Mouse (Mus musculus) hindbrain, embryonic 12.5 days (tissue): ENCODE measurements around the gene Nub1. TPM values are rescaled to one million over a fixed set of nuclear protein-coding genes. Genes with fewer than 3 reads are reported as not detected.

Experiments used
- ATAC-seq: fragments of 200-750 bp; cut with Nextera tagmentation; 2 replicates; pipeline ENCODE4 v1.8.0; 2017; ENCODE audit warnings: moderate TSS enrichment; ENCODE audit not compliant: low FRiP score
- H3K27ac ChIP-seq: fragments of 300-500 bp; sonication (generic); 2 replicates; pipeline ENCODE4 v1.5.1; 2016; ENCODE audit warnings: mild to moderate bottlenecking
- H3K27me3 ChIP-seq: fragments of 300-500 bp; sonication (generic); 2 replicates; pipeline ENCODE4 v1.6.1; 2016; ENCODE audit warnings: mild to moderate bottlenecking
- H3K36me3 ChIP-seq: fragments of 300-500 bp; sonication (generic); 2 replicates; pipeline ENCODE4 v1.6.1; 2016; ENCODE audit warnings: mild to moderate bottlenecking
- H3K4me1 ChIP-seq: fragments of 300-500 bp; sonication (generic); 2 replicates; pipeline ENCODE4 v1.6.1; 2016
- H3K4me2 ChIP-seq: fragments of 300-500 bp; sonication (generic); replicated peaks from 2 replicates; pipeline ENCODE4 v1.6.1; 2016; ENCODE audit warnings: mild to moderate bottlenecking
- H3K4me3 ChIP-seq: fragments of 300-500 bp; sonication (generic); 2 replicates; pipeline ENCODE4 v1.5.1; 2016; ENCODE audit warnings: mild to moderate bottlenecking
- H3K9ac ChIP-seq: fragments of 300-500 bp; sonication (generic); 2 replicates; pipeline ENCODE4 v1.6.1; 2016; ENCODE audit warnings: mild to moderate bottlenecking, moderate library complexity
- H3K9me3 ChIP-seq: fragments of 300-500 bp; sonication (generic); replicated peaks from 2 replicates; pipeline ENCODE4 v1.6.1; 2016; ENCODE audit warnings: mild to moderate bottlenecking
- WGBS: fragments of 180-500 bp; shearing (Covaris S2); methylation state at CpG from one replicate; pipeline ENCODE4 v1.1.7; 2016; 5-methylcytosine and 5-hydroxymethylcytosine counted together
- polyA plus RNA-seq: library from polyadenylated mRNA; unstranded; fragments of >200 nt; fragmentation: Nextera tagmentation; extraction: Ambion mirVana; gene quantifications from 2 replicates; pipeline ENCODE4 v1.2.1, GENCODE M21; 2016

Nub1 gene
- 40.3 and 42.3 TPM in 2 replicates for polyA plus RNA-seq

GRCm38 (mm10) chr5:24685366-24686093 lies at the start of gene Nub1:
Nub1 (plus strand) TSS chr5:24685532.
- H3K4me1 ChIP-seq, result peaks cover 9% of the 10 kb centered on the region; the same call in 1 of the 2 replicates
- H3K4me3 ChIP-seq, result peak within 1 kb of the TSS; percentile 93
- WGBS, result under 1% methylated on average over 52 of the region's 53 CpGs
- H3K27ac ChIP-seq, result peak within 1 kb of the TSS; percentile 94
- H3K4me2 ChIP-seq, result peak within 1 kb of the TSS; percentile 70
- peak; percentile 98 for ATAC-seq
- H3K9me3 ChIP-seq, result no peaks in the 10 kb centered on the region
- peaks cover 8% of the 10 kb centered on the region for H3K36me3 ChIP-seq
- H3K27me3 ChIP-seq, result no peaks in the 10 kb centered on the region
- peak within 1 kb of the TSS; percentile 87 for H3K9ac ChIP-seq

DNA sequence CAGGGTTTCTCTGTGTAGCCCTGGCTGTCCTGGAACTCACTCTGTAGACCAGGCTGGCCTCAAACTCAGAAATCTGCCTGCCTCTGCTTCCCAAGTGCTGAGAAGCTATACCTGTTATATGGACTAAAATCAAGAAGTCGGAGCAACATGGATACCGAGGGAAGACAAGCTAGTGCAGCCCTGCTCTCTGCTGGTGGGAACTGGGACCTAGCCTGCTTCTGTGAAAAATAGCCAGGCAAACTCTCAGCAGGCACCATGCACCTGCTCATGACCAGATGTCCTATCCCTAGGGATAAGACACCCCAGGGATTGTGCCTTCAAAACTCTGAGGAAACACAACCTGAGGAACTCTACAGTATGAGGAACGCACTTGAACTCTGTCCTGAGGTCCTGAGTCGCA lies 48.3 kb upstream of the Nub1 start:
- Histone ChIP-seq H3K9me3 (no peaks in the 10 kb centered on the region), H3K4me1 (peaks cover 9% of the 10 kb centered on the region), H3K4me2 (no peak overlapping the region), H3K4me3 (no peak overlapping the region), H3K9ac (no peak overlapping the region), H3K27ac (no peak overlapping the region), H3K27me3 (no peaks in the 10 kb centered on the region), H3K36me3 (no peaks in the 10 kb centered on the region)
- no peak for ATAC-seq
- WGBS, result 83% methylated on average over 4 of the region's 4 CpGs

GRCm38 (mm10) chr5:24638131-24638530 lies 47.2 kb upstream of the Nub1 start:
- no peak for ATAC-seq
- H3K4me3 ChIP-seq, result no peak overlapping the region
- no peaks in the 10 kb centered on the region for H3K9me3 ChIP-seq
- H3K9ac ChIP-seq, result no peak overlapping the region
- H3K4me2 ChIP-seq, result no peak overlapping the region
- H3K27ac ChIP-seq, result no peak overlapping the region
- peaks cover 9% of the 10 kb centered on the region for H3K4me1 ChIP-seq
- WGBS, result 60% methylated on average over 6 of the region's 6 CpGs
- no peaks in the 10 kb centered on the region for H3K36me3 ChIP-seq
- no peaks in the 10 kb centered on the region for H3K27me3 ChIP-seq

DNA sequence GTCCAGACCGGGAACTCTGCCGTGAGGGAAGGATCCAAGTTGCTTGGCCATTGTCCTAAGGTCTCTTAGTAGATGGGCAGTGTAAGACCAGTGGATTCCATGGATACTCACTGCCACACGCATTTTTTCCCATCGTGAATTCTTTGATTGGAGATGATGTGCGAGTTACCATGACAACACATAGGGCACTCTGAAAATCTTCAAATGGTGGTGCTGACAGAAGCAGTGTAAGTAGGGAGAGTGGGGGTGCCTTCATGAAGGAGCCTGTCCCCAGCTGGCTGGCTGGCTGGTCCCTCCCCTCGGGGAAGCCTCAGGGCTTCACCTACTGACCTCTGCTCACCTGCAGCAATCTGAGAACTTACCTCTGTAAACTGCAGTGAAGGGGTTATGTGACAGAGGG lies 46.3 kb upstream of the Nub1 start:
- no peak overlapping the region for H3K27ac ChIP-seq
- WGBS, result 72% methylated on average over 6 of the region's 6 CpGs
- no peaks in the 10 kb centered on the region for H3K36me3 ChIP-seq
- no peaks in the 10 kb centered on the region for H3K9me3 ChIP-seq
- ATAC-seq, result no peak
- H3K4me2 ChIP-seq, result no peak overlapping the region
- H3K4me3 ChIP-seq, result no peak overlapping the region
- H3K9ac ChIP-seq, result no peak overlapping the region
- no peaks in the 10 kb centered on the region for H3K27me3 ChIP-seq
- peaks cover 9% of the 10 kb centered on the region for H3K4me1 ChIP-seq

DNA sequence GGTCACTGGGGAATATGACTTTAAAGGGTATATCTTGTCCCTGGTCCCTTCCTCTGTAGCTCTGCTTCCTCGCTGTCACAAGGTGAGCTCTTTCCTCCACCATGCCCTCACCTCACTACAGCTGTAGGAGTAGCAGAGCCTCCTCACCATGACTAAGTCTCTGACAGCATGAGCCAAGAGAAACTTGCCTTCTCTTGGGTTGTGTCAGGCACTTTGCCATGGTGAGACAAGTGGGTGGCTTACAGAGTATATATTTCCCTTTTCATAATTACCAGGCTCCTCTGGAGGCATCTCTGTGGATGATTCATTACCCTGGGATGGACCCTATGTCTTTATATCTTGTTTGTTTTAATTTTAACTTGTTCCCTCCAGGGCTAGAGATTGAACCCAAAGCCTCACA lies 39.9 kb upstream of the Nub1 start:
- no peaks in the 10 kb centered on the region for H3K9me3 ChIP-seq
- no peaks in the 10 kb centered on the region for H3K4me1 ChIP-seq
- no peaks in the 10 kb centered on the region for H3K36me3 ChIP-seq
- ATAC-seq, result no peak
- H3K27ac ChIP-seq, result no peak overlapping the region
- H3K9ac ChIP-seq, result no peak overlapping the region
- H3K4me2 ChIP-seq, result no peak overlapping the region
- H3K4me3 ChIP-seq, result no peak overlapping the region
- no peaks in the 10 kb centered on the region for H3K27me3 ChIP-seq
- 82% methylated on average over 1 of the region's 1 CpGs for WGBS

GRCm38 (mm10) chr5:24649231-24649630 lies 36.1 kb upstream of the Nub1 start:
- no peak for ATAC-seq
- Histone ChIP-seq H3K27ac (no peak overlapping the region), H3K9me3 (no peaks in the 10 kb centered on the region), H3K27me3 (peaks cover 5% of the 10 kb centered on the region; the same call in 1 of the 2 replicates), H3K9ac (no peak overlapping the region), H3K4me2 (no peak overlapping the region), H3K4me1 (no peaks in the 10 kb centered on the region), H3K36me3 (no peaks in the 10 kb centered on the region), H3K4me3 (no peak overlapping the region)
- 66% methylated on average over 4 of the region's 4 CpGs for WGBS

- Histone ChIP-seq H3K27me3 (peaks cover 5% of the 10 kb centered on the region; the same call in 1 of the 2 replicates), H3K4me3 (no peak overlapping the region), H3K4me1 (no peaks in the 10 kb centered on the region), H3K4me2 (no peak overlapping the region), H3K9ac (no peak overlapping the region), H3K9me3 (no peaks in the 10 kb centered on the region), H3K36me3 (no peaks in the 10 kb centered on the region), H3K27ac (no peak overlapping the region)
- WGBS, result 81% methylated on average over 7 of the region's 7 CpGs
- no peak for ATAC-seq
Observed at GRCm38 (mm10) chr5:24649701-24650100, 35.6 kb upstream of the Nub1 start.

- ATAC-seq, result no peak
- WGBS, result 84% methylated on average over 6 of the region's 6 CpGs
- H3K27me3 ChIP-seq, result peaks cover 5% of the 10 kb centered on the region; the same call in 1 of the 2 replicates
Observed at GRCm38 (mm10) chr5:24651356-24651755, 34.0 kb upstream of the Nub1 start.

GRCm38 (mm10) chr5:24651768-24652752 lies 33.3 kb upstream of the Nub1 start:
- 31% methylated on average over 23 of the region's 25 CpGs for WGBS
- H3K9ac ChIP-seq, result peak overlapping the region; percentile 32; the same call in 1 of the 2 replicates
- H3K4me1 ChIP-seq, result no peaks in the 10 kb centered on the region
- H3K9me3 ChIP-seq, result no peaks in the 10 kb centered on the region
- peaks cover 5% of the 10 kb centered on the region; the same call in 1 of the 2 replicates for H3K27me3 ChIP-seq
- peak; percentile 59; the same call in 1 of the 2 replicates for ATAC-seq
- no peak overlapping the region for H3K4me3 ChIP-seq
- no peaks in the 10 kb centered on the region for H3K36me3 ChIP-seq
- H3K4me2 ChIP-seq, result no peak overlapping the region
- H3K27ac ChIP-seq, result no peak overlapping the region

More at GRCm38 (mm10) chr5:24651356-24651755, 34.0 kb upstream of the Nub1 start:
- Histone ChIP-seq H3K27ac (no peak overlapping the region), H3K9me3 (no peaks in the 10 kb centered on the region), H3K4me3 (no peak overlapping the region), H3K4me2 (no peak overlapping the region), H3K9ac (0 out of 2 replicates have a peak overlapping the region, but pooled peaks have one; percentile 32), H3K36me3 (no peaks in the 10 kb centered on the region), H3K4me1 (no peaks in the 10 kb centered on the region)

DNA sequence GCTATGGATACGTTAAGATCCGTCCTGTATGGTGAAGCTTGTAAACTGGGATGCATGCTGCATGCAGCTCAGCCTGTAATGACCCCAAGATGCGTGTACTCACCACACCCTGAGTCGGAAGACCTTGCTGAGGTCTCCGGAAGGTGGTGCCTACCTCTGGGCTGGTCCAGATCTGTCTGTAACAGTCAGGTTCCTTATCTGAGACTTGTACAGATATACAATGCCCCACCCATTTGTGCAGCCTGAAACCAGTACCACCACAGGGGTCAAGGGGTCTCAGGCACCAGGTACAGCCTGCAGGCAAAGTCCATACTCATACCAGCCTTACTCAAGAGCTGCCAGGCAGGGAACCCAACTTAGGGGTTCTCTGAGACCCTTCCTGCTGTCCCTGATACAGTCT lies 32.6 kb upstream of the Nub1 start:
- Histone ChIP-seq H3K4me2 (no peak overlapping the region), H3K36me3 (no peaks in the 10 kb centered on the region), H3K9ac (no peak overlapping the region), H3K4me1 (no peaks in the 10 kb centered on the region), H3K27me3 (peaks cover 5% of the 10 kb centered on the region; the same call in 1 of the 2 replicates), H3K4me3 (no peak overlapping the region), H3K27ac (no peak overlapping the region), H3K9me3 (no peaks in the 10 kb centered on the region)
- ATAC-seq, result no peak
- 88% methylated on average over 5 of the region's 5 CpGs for WGBS

DNA sequence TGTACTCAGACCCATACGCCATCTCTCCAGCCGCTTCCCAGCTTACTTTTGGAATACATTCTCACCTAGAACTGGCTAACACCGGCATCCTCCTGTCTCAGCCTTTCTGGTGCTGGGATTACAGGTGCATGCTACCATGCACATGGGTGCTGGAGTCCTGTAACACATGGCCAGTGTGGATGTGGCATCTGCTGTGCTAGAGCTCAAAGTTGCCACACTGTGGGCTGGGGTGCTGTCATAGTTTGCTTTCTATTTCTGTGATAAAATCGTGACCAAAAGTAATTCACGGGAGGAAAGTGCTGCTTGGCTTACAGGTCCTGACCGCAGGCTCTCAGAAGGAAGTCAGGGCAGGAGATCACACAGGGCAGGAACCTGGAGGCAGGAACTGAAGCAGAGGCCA lies 30.8 kb upstream of the Nub1 start:
- no peaks in the 10 kb centered on the region for H3K36me3 ChIP-seq
- WGBS, result 80% methylated on average over 6 of the region's 6 CpGs
- H3K27me3 ChIP-seq, result peaks cover 5% of the 10 kb centered on the region; the same call in 1 of the 2 replicates
- no peak overlapping the region for H3K9ac ChIP-seq
- H3K9me3 ChIP-seq, result no peaks in the 10 kb centered on the region
- H3K4me1 ChIP-seq, result no peaks in the 10 kb centered on the region
- H3K4me2 ChIP-seq, result no peak overlapping the region
- H3K4me3 ChIP-seq, result no peak overlapping the region
- no peak for ATAC-seq
- no peak overlapping the region for H3K27ac ChIP-seq

- no peak overlapping the region for H3K4me3 ChIP-seq
- H3K9ac ChIP-seq, result no peak overlapping the region
- no peak overlapping the region for H3K27ac ChIP-seq
- 56% methylated on average over 2 of the region's 2 CpGs for whole genome bisulfite sequencing
- H3K4me1 ChIP-seq, result no peaks in the 10 kb centered on the region
- no peaks in the 10 kb centered on the region for H3K9me3 ChIP-seq
- H3K27me3 ChIP-seq, result peaks cover 5% of the 10 kb centered on the region; the same call in 1 of the 2 replicates
- no peak for ATAC-seq
- H3K4me2 ChIP-seq, result no peak overlapping the region
- no peaks in the 10 kb centered on the region for H3K36me3 ChIP-seq
Observed at GRCm38 (mm10) chr5:24657113-24657512, 28.2 kb upstream of the Nub1 start.
